Mouse (Mus musculus): ENCODE measurements at regions not wholly inside any gene's neighbourhood (a gene's known extent, or its start where the extent isn't known, plus 50 kb on each side); places are given as distances from the start of the nearest gene placed in this dataset.

- DNase-seq: no peak
These were observed 136.6 kb downstream of the Mn1 start for GRCm38 (mm10) chr5:111553471-111554382.

- DNase-seq: peak; percentile 87
These were observed 137.6 kb downstream of the Mn1 start for GRCm38 (mm10) chr5:111554551-111555311.

GRCm38 (mm10) chr5:111555312-111555957 lies 138.3 kb downstream of the Mn1 start:
- DNase-seq: no peak

- DNase-seq: peak; percentile 64
These were observed 138.8 kb downstream of the Mn1 start for GRCm38 (mm10) chr5:111555981-111556380.

GRCm38 (mm10) chr5:111560432-111560831 lies 143.3 kb downstream of the Mn1 start:
- DNase-seq: no peak

- no peak for DNase-seq
These were observed 144.1 kb downstream of the Mn1 start for GRCm38 (mm10) chr5:111561301-111561700.

- no peak for DNase-seq
These were observed 153.7 kb downstream of the Mn1 start for GRCm38 (mm10) chr5:111570826-111571225.

GRCm38 (mm10) chr5:111573265-111573873 lies 156.2 kb downstream of the Mn1 start:
- no peak for DNase-seq

- peak; percentile 54 for DNase-seq
These were observed 157.2 kb downstream of the Mn1 start for GRCm38 (mm10) chr5:111574219-111574840.

GRCm38 (mm10) chr5:111575376-111575775 lies 158.2 kb downstream of the Mn1 start:
- DNase-seq: no peak

GRCm38 (mm10) chr5:111577441-111577840 lies 156.3 kb upstream of the Gm26897 start:
- DNase-seq: no peak

- peak; percentile 56 for DNase-seq
These were observed 155.6 kb upstream of the Gm26897 start for GRCm38 (mm10) chr5:111578088-111578487.

GRCm38 (mm10) chr5:111578977-111579727 lies 154.6 kb upstream of the Gm26897 start:
- DNase-seq: peak; percentile 68

- DNase-seq: peak; percentile 96
These were observed 152.6 kb upstream of the Gm26897 start for GRCm38 (mm10) chr5:111580870-111581771.

- DNase-seq: no peak
These were observed 151.7 kb upstream of the Gm26897 start for GRCm38 (mm10) chr5:111582004-111582403.

- peak; percentile 66 for DNase-seq
These were observed 143.1 kb upstream of the Gm26897 start for GRCm38 (mm10) chr5:111590619-111591081.

- no peak for DNase-seq
These were observed 140.9 kb upstream of the Gm26897 start for GRCm38 (mm10) chr5:111592807-111593206.

- DNase-seq: no peak
These were observed 139.6 kb upstream of the Gm26897 start for GRCm38 (mm10) chr5:111594111-111594510.

GRCm38 (mm10) chr5:111595438-111595837 lies 138.3 kb upstream of the Gm26897 start:
- DNase-seq: peak; percentile 66

GRCm38 (mm10) chr5:111597733-111598132 lies 136.0 kb upstream of the Gm26897 start:
- no peak for DNase-seq

Data from embryo, embryonic 11 days (tissue).